Mouse (Mus musculus): ENCODE measurements at regions not wholly inside any gene's neighbourhood (a gene's known extent, or its start where the extent isn't known, plus 50 kb on each side); places are given as distances from the start of the nearest gene placed in this dataset.

DNA sequence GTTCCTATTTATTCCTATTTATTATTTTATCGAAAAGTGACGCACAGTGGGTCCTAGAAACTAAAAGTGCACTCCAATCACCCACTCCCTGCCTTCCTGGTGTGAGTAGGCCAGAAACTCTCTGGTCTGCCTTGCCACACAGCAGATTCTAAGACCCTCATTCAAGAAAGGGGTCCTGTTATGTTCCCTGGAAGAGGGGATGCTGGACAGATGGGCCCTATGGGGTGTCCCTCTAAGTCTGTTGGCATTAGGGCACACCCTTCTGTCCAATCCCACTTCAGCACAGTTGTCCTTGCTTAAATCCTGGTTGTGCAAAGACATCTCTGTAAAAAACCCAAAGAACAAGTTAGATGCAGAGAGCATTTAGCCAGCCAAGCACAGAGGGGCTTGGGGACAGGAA, 117.8 kb upstream of the Ces5a start:
- no peak overlapping the region for H3ac ChIP-seq (ENCODE audit: control insufficient read depth, insufficient read length, low read depth)
- H3K27me3 ChIP-seq (ENCODE audit: control insufficient read depth, insufficient read depth, insufficient read length) = peaks cover 9% of the 10 kb centered on the region
- TF ChIP-seq USF1 (IDR thresholded peaks at IDR 0.05; ENCODE audit: low read depth) (no peak), MAX (IDR thresholded peaks at IDR 0.05) (no peak), MYOG (IDR thresholded peaks at IDR 0.05; ENCODE audit: control insufficient read depth, extremely low read depth, insufficient read length) (no peak), MYOD1 (IDR thresholded peaks at IDR 0.05; ENCODE audit: control insufficient read depth, insufficient read length, low read depth) (no peak), FOSL1 (IDR thresholded peaks at IDR 0.05; ENCODE audit: insufficient read depth, low read length, poor library complexity, severe bottlenecking) (no peak), CTCF (IDR thresholded peaks at IDR 0.05; ENCODE audit: control insufficient read depth, insufficient read depth, insufficient read length) (no peak), CEBPB (IDR thresholded peaks at IDR 0.05; ENCODE audit: low read depth) (no peak)

DNA sequence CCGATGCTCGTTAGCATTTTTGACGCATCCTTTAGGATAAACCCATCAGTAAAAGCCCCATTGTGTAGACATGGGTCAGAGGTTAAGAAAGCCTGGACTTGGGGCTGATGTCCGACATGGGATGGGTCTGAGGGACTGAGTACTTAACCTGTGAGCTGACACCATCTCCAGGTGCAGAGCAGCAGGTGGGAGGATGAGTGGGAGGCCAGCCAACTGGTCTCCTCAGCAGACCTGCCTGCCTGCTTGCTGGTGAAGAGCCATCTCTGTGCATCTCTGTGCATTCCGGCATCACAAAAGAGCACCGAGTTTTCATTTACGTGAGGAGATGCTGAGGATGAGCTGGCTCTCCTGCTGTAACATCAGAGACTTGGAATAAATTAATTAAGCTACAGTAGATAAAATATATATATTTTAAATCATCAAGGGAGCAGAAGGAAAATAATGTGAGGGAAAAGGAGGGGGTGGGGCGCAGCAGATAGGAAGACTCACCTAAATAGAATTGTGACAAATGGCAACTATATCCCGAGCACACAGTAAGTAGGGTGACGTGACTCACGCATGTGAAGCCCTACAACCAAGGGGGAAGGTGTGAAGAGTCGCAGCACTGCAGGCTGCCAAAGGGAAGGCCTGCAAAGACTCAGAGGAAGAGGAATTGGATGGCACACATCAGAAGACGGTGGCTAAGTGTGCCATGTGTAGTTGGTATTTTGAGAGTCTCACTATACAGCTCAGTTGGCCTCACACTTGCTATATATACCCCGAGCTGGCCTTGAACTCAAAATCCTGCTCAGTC, 118.5 kb upstream of the Ces5a start:
- H3K79me2 ChIP-seq (ENCODE audit: control insufficient read depth, insufficient read depth) = no peaks in the 10 kb centered on the region
- H3ac ChIP-seq (ENCODE audit: control insufficient read depth, insufficient read length, low read depth) = no peak overlapping the region
- peaks cover 9% of the 10 kb centered on the region for H3K27me3 ChIP-seq (ENCODE audit: control insufficient read depth, insufficient read depth, insufficient read length)
- TF ChIP-seq MYOG (IDR thresholded peaks at IDR 0.05; ENCODE audit: control insufficient read depth, extremely low read depth, insufficient read length) (no peak), MYOD1 (IDR thresholded peaks at IDR 0.05; ENCODE audit: control insufficient read depth, insufficient read length, low read depth) (no peak), CEBPB (IDR thresholded peaks at IDR 0.05; ENCODE audit: low read depth) (no peak), USF1 (IDR thresholded peaks at IDR 0.05; ENCODE audit: low read depth) (no peak), FOSL1 (IDR thresholded peaks at IDR 0.05; ENCODE audit: insufficient read depth, low read length, poor library complexity, severe bottlenecking) (no peak), MAX (IDR thresholded peaks at IDR 0.05) (no peak)
- H3K36me3 ChIP-seq (ENCODE audit: control insufficient read depth, insufficient read depth) = no peaks in the 10 kb centered on the region
- no peaks in the 10 kb centered on the region for H3K79me3 ChIP-seq (ENCODE audit: low read depth)
- H3K4me3 ChIP-seq (ENCODE audit: insufficient read depth, poor library complexity, severe bottlenecking) = no peak overlapping the region

More for the DNA sequence above, 117.8 kb upstream of the Ces5a start:
- Histone ChIP-seq H3K4me3 (ENCODE audit: insufficient read depth, poor library complexity, severe bottlenecking) (no peak overlapping the region), H3K36me3 (ENCODE audit: control insufficient read depth, insufficient read depth) (no peaks in the 10 kb centered on the region), H3K79me3 (ENCODE audit: low read depth) (no peaks in the 10 kb centered on the region), H3K79me2 (ENCODE audit: control insufficient read depth, insufficient read depth) (no peaks in the 10 kb centered on the region)

DNA sequence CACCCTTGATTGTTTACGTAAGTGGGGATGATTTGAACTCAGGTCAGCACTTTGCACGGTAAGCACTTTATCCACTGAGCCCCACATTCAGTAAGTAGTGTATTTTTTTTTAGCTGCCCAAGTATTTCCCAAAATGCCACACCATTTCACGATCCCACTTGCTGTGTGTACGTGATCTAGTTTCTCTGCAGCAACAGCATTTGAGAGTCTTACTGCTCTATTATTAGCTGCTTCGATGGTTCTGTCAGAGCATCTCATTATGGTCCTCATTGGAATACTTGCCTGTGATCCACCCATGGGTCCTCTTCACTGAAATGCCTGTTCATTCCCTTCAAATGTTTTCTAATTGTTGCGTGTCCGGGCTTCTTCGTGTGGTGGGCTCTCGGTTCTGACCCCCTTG, 120.1 kb upstream of the Ces5a start:
- Histone ChIP-seq H3ac (ENCODE audit: control insufficient read depth, insufficient read length, low read depth) (no peak overlapping the region), H3K27me3 (ENCODE audit: control insufficient read depth, insufficient read depth, insufficient read length) (peaks cover 9% of the 10 kb centered on the region), H3K79me2 (ENCODE audit: control insufficient read depth, insufficient read depth) (no peaks in the 10 kb centered on the region), H3K36me3 (ENCODE audit: control insufficient read depth, insufficient read depth) (no peaks in the 10 kb centered on the region), H3K79me3 (ENCODE audit: low read depth) (no peaks in the 10 kb centered on the region), H3K4me3 (ENCODE audit: insufficient read depth, poor library complexity, severe bottlenecking) (no peak overlapping the region)
- TF ChIP-seq USF1 (IDR thresholded peaks at IDR 0.05; ENCODE audit: low read depth) (no peak), MYOD1 (IDR thresholded peaks at IDR 0.05; ENCODE audit: control insufficient read depth, insufficient read length, low read depth) (no peak), CEBPB (IDR thresholded peaks at IDR 0.05; ENCODE audit: low read depth) (no peak), MYOG (IDR thresholded peaks at IDR 0.05; ENCODE audit: control insufficient read depth, extremely low read depth, insufficient read length) (no peak), FOSL1 (IDR thresholded peaks at IDR 0.05; ENCODE audit: insufficient read depth, low read length, poor library complexity, severe bottlenecking) (no peak), CTCF (IDR thresholded peaks at IDR 0.05; ENCODE audit: control insufficient read depth, insufficient read depth, insufficient read length) (no peak), MAX (IDR thresholded peaks at IDR 0.05) (no peak)

DNA sequence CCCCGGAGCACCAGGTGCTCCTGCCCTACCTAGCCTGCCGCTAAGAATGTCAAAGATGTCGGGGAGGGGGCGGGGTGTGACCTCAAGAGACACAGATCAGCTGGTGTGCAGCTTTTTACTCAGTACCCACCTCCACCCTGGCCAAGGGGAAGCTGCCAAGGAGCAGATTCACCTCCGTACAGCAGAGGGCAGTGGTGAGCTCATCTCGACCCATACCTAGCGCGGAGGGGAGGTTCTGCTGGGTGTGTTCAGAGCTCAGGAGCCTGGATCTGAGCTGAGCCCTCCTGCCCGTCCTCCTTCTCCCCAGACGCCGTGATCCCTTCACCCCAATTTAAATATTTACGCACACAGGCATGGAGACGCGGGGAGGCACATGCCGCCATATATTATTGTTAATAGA, 126.1 kb upstream of the Ces5a start:
- no peak overlapping the region for H3K4me3 ChIP-seq (ENCODE audit: insufficient read depth, poor library complexity, severe bottlenecking)

DNA sequence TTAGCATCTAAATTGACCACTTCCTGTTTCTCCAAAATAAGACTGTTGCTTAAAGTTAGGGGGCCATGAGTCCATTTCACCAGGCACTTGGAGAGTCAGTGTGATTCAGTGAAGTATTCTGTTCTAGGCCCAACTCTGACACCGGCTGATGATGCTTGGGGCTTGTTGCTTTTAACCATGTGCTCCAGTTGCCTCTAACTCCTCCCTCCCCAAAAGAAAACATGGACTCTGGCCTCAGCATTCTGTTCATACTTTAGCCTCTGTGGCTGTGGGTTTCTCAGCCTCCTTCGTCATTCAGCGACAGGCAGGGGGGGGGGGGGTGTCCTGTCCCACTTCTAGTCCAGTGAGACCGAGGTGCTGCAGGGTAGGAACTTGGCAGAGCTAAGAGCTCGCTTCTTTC, 126.6 kb upstream of the Ces5a start:
- no peak overlapping the region for H3ac ChIP-seq (ENCODE audit: control insufficient read depth, insufficient read length, low read depth)
- TF ChIP-seq CEBPB (IDR thresholded peaks at IDR 0.05; ENCODE audit: low read depth) (no peak), MAX (IDR thresholded peaks at IDR 0.05) (no peak)
- H3K4me3 ChIP-seq (ENCODE audit: insufficient read depth, poor library complexity, severe bottlenecking) = no peak overlapping the region
- H3K27me3 ChIP-seq (ENCODE audit: control insufficient read depth, insufficient read depth, insufficient read length) = no peaks in the 10 kb centered on the region
- H3K36me3 ChIP-seq (ENCODE audit: control insufficient read depth, insufficient read depth) = no peaks in the 10 kb centered on the region
- no peaks in the 10 kb centered on the region for H3K79me3 ChIP-seq (ENCODE audit: low read depth)
- no peaks in the 10 kb centered on the region for H3K79me2 ChIP-seq (ENCODE audit: control insufficient read depth, insufficient read depth)

More for the DNA sequence above, 126.1 kb upstream of the Ces5a start:
- Histone ChIP-seq H3K27me3 (ENCODE audit: control insufficient read depth, insufficient read depth, insufficient read length) (no peaks in the 10 kb centered on the region), H3K79me2 (ENCODE audit: control insufficient read depth, insufficient read depth) (no peaks in the 10 kb centered on the region), H3ac (ENCODE audit: control insufficient read depth, insufficient read length, low read depth) (no peak overlapping the region), H3K36me3 (ENCODE audit: control insufficient read depth, insufficient read depth) (no peaks in the 10 kb centered on the region), H3K79me3 (ENCODE audit: low read depth) (no peaks in the 10 kb centered on the region)
- TF ChIP-seq MYOD1 (IDR thresholded peaks at IDR 0.05; ENCODE audit: control insufficient read depth, insufficient read length, low read depth) = no peak
- peak; percentile 81 for TF ChIP-seq CTCF (IDR thresholded peaks at IDR 0.05; ENCODE audit: control insufficient read depth, insufficient read depth, insufficient read length)

DNA sequence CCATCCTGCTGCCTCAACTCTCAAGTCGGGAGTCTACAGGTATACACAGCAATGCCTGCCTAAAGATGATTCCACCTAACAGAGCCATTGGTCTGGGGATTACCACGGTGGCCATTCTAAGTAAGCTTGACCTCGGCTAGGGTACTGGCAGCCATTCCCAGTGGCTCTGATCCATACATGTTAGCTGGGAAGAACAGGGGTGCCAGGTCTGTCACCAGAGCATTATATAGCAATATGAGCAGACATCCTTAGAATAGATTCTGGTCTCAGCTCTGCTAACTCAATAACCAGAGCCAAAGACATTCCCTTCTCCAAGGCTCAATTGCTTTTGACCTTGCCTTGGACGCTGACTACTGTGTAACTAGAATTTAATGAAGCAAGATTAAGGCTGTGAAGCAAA, 128.2 kb upstream of the Ces5a start:
- TF ChIP-seq MYOG (IDR thresholded peaks at IDR 0.05; ENCODE audit: control insufficient read depth, extremely low read depth, insufficient read length) = no peak
- TF ChIP-seq CTCF (IDR thresholded peaks at IDR 0.05; ENCODE audit: control insufficient read depth, insufficient read depth, insufficient read length) = no peak
- TF ChIP-seq CEBPB (IDR thresholded peaks at IDR 0.05; ENCODE audit: low read depth) = no peak
- TF ChIP-seq MYOD1 (IDR thresholded peaks at IDR 0.05; ENCODE audit: control insufficient read depth, insufficient read length, low read depth) = no peak
- TF ChIP-seq USF1 (IDR thresholded peaks at IDR 0.05; ENCODE audit: low read depth) = no peak
- no peak for TF ChIP-seq FOSL1 (IDR thresholded peaks at IDR 0.05; ENCODE audit: insufficient read depth, low read length, poor library complexity, severe bottlenecking)
- no peak for TF ChIP-seq MAX (IDR thresholded peaks at IDR 0.05)
- Histone ChIP-seq H3K79me3 (ENCODE audit: low read depth) (no peaks in the 10 kb centered on the region), H3K27me3 (ENCODE audit: control insufficient read depth, insufficient read depth, insufficient read length) (no peaks in the 10 kb centered on the region), H3K36me3 (ENCODE audit: control insufficient read depth, insufficient read depth) (no peaks in the 10 kb centered on the region), H3ac (ENCODE audit: control insufficient read depth, insufficient read length, low read depth) (no peak overlapping the region), H3K4me3 (ENCODE audit: insufficient read depth, poor library complexity, severe bottlenecking) (no peak overlapping the region), H3K79me2 (ENCODE audit: control insufficient read depth, insufficient read depth) (no peaks in the 10 kb centered on the region)
